Mouse (Mus musculus): ENCODE results near the gene Parp2.

DNA sequence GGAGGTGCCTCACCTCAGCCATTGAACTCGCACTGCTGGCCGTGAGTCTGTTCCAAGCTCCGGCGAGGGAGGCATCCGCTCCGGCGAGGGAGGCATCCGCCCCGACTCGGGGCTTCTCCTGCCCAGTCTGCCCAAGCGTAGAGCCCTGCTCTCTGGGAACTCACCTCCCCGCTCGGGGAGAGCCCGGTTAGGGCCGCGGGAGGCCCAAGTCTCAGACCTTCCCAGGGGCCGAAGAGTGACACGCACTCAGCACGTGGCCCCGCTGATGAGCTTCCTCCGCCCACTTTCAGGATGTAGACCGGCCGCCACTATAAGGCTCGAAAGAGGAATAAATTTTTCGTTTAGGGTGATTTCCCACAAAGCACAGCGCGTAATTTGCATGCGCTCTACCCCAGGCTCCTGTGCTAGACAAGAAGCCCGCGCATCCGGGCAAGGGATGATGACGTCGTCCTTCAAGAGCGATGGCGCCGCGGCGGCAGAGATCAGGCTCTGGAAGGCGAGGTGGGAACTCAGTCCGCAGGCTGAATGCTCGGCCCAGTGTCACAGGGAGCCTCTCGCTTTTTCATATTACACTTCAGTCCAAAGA lies at the start of gene Parp2, which contains the start of gene Ccnb1ip1:
- TF ChIP-seq CTCF (IDR thresholded peaks at IDR 0.05; ENCODE audit: extremely low read depth, insufficient read length, insufficient replicate concordance, low read depth, low read length) = 0 out of 2 replicates have a peak, but pooled peaks have one; percentile 3
- peak; percentile 40; the same call in 1 of the 2 replicates for TF ChIP-seq POLR2A (IDR thresholded peaks at IDR 0.05; ENCODE audit: low read depth, low read length)

Data from small intestine, adult 2 months (tissue).